Mouse (Mus musculus): ENCODE measurements around the gene Morc3.

Morc3 gene

DNA sequence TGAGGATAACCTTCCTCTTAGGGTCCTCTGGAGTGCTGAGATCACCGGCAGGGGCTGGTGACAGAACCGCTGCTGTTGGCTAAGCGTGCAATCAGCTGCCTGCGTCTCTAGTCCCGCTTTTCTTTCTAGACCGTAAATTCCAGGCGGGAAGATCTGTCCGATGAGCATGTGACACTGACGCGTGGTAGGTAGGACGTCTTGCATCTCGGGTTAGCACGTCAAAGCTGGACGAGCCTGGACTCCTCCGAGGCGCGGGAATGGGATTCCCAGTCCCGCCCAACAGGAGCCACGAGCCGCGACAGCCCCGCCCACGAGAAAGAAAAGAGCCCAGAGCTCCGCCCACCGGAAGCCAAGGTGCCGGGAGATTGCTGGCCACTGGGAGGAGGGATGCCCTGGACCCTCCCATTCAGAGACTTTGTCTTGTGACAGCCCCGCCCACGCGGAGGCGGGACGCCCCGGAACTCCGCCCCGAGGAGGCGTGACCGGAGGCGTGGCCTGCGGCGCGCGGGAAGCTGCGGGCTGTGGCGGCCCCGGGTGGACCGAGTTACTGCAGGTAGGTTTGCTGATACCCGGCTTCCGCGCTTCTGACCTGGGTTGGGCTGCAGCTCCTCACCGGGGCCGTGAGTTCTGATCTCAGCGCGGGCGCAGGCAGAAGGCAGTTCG is 51.6 kb downstream of the Morc3 start, which contains the start of gene Chaf1b:
Gene Chaf1b (plus strand): TSS at position 479 of the 663 bp plus-strand sequence.
- peak; percentile 99 to 100 for DNase-seq (ENCODE audit: low spot score in 2 of 2)

DNA sequence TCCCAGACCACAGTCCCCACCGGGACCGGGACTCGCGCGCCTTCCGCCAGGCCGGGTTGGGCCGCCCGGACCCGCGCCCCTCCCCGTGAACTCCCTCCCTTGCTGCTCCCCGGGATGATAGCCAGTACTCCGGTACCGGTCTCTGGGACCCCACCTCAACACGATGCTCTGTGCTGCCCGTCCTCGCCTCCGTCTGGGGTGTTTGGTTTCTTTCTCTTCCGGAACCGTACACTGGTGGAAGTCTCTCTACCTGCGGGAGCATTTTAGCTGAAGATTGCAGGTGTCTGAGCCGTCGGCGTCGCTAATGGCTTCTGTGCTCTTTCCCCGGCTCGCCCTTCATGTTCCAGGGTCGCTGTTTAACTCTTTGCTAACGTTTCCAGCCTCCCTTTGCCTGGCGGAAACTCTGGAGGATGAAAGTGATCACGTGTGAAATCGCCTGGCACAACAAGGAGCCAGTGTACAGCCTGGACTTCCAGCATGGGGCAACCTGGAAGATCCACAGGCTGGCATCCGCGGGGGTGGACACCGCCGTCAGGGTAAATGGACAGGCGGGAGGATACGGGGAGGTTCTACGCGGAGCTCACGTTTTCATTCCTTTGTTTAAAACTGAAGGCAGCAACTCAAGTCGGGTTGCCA is 52.3 kb downstream of the Morc3 start:
- peak; percentile 26 to 72 for DNase-seq (ENCODE audit: low spot score in 2 of 2)

DNA sequence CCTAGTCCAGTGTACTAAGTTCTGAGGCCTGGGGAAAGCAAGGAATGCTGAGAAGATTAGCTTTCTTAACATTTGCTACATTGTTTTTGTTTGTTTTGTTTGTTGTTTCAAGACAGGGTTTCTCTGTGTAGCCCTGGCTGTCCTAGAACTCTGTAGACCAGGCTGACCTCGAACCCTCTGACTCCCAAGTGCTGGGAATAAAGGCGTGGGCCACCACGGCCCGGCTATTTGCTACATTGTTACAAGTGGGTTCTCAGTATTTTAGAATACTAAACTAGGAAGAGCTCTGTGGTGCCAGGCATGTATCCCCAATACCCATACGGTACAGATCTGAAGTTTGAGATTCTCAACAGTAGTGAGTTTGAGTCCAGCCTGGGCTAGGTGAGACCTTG is 52.8 kb downstream of the Morc3 start:
- DNase-seq (ENCODE audit: low spot score in 2 of 2) = no peak

DNA sequence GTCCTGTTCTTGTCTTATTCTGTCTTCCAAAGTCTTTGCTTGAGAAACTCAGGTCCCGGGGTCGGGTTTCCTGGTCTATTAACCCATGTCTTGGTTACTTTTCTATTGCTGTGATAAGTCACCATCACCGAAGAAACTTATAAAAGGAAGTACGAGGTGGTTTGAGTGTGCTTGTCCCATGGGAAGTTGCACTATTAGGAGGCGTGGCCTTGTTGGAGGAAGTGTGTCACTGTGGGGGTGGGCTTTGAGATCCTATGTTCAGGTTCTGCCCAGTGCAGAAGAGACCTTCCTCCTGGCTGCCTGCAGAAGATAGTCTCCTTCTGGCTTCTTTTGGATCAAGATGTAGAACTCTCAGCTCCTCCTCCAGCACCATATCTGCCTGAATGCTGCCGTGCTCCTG is 56.6 kb downstream of the Morc3 start:
- DNase-seq (ENCODE audit: low spot score in 2 of 2) = no peak

DNA sequence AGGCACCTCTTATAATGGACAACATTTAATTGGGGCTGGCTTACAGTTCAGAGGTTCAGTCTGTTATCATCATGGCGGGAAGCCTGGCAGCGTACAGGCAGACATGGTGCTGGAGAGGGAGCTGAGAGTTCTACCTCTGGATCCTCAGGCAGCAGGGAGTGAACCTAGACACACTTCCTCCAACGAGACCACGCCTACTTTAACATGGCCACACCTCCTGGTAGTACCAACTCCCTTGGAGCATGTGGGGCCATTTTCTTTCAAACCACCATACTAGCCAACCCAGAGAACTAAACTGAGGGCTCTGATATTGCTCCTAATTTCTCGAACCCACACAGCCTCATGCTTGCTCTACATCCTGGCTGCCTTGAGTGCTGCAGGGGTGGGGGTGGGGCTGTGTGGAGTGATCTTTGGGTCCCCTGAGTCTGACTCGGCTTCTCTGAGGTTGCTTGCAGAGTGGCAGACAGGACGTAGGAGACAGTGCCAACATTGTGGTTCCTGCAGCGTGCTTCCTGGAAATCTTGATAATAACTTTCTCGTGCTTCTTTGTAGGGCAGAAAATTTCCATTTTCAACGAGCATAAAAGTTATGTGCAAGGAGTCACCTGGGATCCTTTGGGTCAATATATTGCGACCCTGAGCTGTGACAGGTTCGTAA is 59.2 kb downstream of the Morc3 start:
- DNase-seq (ENCODE audit: low spot score in 2 of 2) = no peak

DNA sequence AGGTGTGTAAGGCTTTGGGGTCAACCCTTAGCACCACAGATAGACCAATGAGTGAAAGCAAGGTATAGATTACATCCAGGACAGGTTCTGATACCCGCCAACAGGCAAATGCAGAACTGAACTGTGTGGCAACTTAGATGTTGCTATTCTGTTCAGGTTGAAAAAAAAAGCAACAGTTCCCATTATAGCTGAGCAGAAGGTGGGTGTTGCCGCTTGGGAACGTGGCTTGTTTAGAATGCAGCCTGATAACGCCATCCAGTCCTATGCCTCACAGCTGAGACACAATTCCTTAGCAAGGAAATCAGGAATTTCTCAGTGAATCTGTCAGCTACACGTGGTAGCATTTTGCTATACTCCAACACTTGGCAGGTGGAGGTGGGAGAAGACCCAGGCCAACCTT is 61.4 kb downstream of the Morc3 start:
- no peak for DNase-seq (ENCODE audit: low spot score in 2 of 2)

DNA sequence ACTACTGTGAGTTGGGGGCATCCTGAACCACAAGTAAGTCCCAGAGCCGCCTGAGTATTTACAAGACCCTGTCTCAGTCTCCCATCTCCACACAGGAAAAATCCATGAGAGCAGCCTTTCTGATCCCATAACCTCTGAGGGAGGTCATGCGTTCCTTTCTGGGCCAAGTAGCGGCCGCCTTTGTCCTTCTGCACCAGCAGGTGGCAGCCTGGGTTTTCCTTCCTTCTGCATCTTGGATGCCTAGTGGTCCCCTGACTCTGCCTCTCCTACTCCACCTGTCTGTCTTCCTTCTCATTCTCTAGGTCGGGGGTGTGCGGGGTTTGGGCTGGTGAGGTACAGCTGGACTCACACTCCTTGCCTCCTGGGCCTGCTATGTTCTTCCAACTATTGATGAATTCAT is 71.1 kb downstream of the Morc3 start:
- DNase-seq (ENCODE audit: low spot score in 2 of 2) = no peak

DNA sequence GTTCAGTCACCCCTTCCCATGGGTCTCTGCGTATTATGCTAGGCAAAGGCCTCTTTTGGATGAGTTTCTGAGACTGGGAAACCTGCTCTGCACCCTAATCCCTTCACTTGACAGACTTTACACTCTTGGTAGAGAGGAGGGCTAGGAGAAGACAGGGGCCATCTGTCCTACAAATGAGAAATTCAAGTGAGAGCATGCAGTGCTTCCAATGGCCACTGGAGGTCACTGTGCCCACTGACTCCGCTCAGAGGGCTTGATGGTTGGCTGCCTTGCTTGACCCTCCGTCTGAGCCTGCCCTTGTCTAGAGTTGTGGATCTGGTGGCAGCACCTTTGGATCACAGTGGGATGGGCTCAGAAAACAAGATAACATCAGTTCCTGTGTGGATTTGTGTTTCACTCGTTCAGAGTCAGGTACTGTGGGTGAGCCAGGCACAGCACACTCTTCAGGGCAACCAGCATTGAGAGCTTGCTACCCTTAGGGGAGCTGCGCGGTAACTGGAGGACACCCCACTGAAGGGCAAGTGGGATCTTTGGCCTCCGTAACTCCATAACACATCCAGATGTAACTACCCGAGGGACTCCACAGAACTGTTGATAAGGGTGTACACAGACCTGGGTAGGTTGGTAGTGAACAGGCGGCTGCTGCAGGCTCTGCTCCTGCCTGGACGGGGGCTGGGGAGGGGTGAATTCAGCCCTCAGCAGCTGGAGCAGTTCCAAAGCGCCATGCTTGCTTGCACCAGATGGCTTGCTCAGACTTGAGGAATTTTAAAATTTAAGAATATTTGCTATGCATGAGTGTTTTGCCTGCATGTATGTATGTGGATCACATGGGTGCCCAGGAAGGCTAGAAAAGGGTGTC is 74.5 kb downstream of the Morc3 start:
- DNase-seq (ENCODE audit: low spot score in 2 of 2) = peak; percentile 50 to 82

DNA sequence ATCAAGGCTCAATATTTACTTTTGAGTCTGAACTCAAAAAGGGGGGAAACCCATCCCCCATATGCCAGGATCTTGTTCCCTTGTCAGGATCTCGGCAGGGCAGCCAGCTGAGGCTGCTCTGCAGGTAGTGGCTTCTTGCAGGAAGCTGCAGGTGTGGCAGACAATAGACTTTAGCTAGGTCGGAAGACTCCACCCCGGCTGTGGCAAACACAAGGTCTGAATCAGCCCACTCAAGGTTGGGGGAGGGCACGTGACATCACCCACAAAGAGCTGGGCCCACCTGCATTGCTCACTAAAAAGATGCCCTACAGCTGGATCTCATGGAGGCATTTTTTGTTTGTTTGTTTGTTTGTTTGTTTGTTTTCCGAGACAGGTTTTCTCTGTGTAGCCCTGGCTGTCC is 75.8 kb downstream of the Morc3 start:
- DNase-seq (ENCODE audit: low spot score in 2 of 2) = no peak

DNA sequence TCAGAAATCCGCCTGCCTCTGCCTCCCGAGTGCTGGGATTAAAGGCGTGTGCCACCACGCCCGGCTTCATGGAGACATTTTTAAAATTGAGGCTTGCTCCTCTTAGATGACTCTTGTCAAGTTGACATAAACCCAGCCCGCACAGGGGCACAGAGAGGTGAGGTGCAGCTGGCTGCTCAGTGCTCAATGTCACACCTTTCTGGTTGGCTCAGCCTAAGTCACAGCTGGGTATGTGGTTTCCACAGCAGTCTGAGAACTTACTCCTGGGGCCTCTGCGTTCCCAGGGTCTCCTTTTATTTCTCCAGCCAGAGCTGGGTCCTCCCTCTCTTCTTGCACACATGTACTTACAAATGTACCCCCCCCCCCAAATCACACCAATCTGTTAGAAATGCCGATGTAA is 76.3 kb downstream of the Morc3 start:
- no peak for DNase-seq (ENCODE audit: low spot score in 2 of 2)

DNA sequence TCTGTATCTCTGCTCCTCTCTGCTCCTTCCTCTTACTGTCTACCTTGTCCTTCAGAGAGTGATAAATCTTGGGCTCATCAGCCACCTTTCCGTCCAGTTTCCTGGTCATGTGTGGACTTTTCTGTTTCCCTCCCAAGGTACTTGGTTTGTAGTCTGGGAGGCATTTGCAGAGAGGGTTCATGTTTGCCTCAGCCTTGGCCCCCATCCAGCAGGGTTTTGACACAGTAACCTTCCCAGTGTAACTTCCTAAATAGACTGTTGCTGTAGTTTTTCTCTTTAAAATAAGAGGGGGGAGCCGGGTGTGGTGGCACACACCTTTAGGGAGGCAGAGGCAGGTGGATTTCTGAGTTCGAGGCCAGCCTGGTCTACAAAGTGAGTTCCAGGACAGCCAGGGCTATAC is 78.0 kb downstream of the Morc3 start:
- no peak for DNase-seq (ENCODE audit: low spot score in 2 of 2)

DNA sequence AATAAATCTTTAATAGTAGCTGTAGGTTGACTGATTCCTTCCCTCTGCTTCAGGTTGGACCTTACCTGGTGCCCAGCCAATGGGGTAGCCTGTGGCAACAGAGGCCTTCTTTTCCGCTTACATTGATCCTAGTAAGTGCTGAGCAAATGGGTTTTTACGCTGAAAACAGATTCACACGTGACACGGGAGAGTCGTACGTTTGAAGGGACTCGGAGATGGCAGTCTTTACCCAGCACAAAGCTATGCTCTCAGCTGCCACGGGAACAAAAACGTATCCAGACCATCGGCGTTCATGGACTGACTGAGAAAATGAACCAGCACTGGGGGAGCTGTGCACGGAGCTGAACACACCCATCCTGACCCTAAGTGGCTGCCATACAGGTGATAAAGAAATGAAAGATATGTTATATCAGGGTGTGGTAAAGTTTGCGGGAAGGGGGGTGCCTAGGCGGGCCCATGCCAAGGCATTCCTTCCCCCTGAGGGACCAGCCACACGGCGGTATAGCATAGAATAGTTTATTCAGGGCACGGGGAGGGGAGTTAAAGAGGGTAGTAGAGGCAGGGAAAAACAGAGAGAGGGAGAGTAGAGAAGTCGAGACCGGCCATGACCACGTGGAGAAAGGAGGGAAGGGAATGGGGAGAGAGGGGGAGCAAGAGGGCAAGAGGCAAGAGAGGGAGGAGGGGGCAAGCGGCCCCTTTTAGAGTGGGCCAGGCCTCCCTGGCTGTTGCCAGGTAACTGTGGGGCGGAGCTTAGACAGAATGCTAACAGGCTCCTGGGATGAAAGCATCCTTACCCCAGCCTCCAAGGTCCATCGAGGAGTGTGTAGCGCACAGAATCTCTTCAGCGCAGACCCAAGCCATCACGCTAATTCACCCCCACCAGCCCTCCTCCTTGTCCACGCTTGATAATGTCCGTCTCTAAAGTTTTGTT is 79.1 kb downstream of the Morc3 start:
- no peak for DNase-seq (ENCODE audit: low spot score in 2 of 2)

DNA sequence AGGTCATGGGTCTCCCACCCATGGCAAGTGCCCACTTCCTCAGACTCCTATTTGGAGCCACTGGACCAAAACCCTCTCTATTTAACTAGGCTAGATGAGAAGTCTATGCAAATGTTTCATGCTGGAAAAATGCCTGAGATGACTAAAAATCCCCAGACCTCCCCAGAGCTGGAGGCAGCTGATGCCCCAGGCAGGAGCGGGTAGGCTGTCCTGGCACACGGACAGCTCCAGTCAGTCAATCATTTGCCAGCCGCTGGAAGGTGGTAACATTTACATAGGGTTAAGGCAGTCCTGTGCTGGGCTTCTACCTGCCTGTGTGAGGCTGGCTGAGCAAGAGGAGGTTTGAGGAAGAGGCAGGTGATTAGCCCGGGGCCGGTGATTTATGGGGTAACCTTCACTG is 80.2 kb downstream of the Morc3 start:
- DNase-seq (ENCODE audit: low spot score in 2 of 2) = no peak

DNA sequence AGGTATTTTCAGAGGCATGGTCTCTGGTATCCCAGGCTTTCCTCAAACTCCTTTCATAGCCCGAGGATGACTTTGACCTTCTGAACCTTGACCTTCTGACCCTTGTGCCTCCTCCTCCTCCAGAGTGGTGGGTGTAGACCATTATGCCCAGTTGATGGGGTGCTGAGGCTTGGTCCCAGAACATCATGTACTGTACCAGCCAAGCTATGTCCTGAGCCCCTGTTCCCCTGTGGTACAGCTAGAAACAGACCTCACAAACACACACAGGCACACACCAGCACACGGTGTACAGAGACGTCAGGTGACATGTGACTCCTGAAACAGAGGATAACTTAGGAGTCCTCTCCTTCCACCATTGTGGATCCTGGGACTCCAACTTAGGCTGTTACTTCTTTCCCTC is 80.9 kb downstream of the Morc3 start:
- no peak for DNase-seq (ENCODE audit: low spot score in 2 of 2)

DNA sequence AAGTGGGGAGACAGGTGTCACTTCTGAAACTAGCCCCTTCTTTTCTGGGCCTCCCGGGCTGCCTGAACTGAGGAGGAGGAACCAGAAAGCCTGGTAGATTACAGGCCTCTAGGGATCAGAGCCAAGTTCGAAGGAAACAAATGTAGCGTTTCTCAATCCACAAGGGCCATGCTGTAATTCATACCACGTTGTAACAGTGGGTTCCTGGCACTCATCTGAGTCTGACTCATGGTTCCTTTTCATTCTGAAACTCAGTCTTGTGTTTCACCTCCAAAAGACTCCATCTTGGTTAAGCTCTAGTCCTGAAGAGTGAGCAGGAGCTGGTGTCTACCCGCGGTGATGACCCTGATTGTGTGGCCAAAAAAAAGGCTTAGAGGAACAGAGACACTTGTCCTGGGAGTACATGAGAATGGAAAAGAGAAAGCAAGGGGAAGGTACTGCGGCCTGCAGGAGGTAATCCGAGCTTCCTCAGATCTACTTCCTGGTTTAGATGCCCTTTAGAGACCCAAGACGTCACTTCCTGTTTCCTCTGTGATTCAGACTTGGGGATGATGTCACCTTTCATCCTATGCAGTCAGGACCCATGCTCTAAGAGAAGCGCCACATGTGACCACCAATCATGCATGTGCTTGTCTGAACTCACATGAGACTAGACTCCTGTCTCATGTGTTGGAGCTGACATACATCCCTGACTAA is 82.1 kb downstream of the Morc3 start:
- DNase-seq (ENCODE audit: low spot score in 2 of 2) = no peak

DNA sequence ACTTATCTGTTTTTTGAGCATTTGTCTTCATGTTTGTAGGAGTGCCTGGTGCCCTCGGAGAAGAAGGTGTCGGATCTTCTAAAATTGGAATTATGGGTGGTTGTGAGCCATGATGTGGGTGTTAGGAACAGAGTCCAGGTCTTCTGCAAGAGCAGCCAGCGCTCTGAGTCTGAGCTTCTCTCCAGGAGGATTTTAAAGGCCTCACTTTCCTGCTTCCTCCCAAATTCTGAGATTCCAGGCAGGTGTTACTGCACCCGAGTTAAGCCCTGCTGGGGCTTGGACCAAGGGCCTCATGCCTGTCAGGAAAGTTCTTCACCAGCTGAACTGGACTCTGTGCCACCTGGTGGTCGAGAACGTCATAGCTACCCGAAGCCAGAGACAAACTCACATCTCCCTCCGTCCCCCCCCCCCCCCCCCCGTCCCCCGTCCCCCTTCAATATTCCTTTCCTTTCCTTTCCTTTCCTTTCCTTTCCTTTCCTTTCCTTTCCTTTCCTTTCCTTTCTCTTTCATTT is 83.5 kb downstream of the Morc3 start:
- DNase-seq (ENCODE audit: low spot score in 2 of 2) = peak; percentile 56 to 80

DNA sequence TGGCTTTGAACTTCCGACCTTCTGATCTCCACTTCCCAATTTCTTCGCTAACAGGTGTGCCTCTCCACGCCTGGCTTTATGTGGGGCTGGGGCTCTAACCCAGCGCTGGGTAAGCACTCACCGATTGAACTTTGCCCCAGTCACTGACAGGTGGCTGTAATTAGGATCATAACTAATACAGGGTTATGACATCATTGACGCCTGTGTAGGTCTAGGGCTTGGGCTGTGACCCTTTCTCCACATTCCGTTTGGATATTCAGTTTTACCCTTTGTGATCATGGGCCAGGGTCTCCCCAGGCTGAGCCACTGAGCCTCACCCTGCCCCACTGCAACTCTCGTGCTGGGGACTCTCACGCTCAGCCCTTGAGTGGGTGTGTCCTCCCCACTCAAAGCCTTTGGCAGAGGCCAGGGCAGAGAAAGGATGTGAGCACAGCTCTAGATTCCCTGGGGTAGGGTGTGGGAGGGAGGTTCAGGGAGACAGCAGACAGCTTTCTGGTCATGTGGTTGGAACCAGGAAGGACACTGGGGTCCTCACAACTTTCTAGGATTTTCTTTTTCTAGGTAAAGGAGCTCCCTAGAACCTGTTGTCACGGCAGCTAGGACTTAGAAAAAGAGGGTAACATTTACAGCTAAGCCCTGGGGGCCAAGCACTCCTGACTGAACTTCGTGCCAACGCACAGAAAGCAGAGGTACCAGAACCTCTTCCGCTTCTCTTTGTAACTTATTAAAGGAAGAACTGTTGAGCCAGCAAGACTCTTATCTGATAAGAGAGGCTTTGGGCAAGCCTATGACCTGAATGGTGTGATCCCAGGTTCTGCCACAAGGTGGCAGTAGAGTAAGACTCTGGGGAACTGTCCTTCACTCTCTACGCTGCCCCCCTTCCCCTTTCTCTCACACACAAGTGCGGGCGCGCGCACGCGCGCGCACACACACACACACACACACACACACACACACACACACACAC is 86.1 kb downstream of the Morc3 start:
- peak; percentile 86 to 95 for DNase-seq (ENCODE audit: low spot score in 2 of 2)

DNA sequence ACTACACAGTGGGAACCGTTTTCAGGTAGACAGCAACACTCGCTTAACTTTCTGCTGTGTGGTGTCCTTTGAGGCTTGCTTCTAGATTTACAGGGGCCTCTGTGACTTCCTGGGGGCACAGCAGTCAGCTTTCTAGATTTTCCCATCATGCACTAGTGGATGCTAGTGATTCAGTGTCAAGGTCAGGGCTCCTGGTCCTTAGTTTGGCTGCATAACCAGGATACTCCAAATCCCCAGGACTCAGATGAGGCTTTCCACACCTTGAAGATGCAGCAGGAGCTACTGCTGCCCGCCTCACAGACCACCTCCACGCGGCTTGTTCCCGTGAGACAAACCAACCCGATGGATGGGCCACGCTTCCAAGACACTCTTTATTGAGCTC is 86.7 kb downstream of the Morc3 start:
- DNase-seq (ENCODE audit: low spot score in 2 of 2) = no peak

DNA sequence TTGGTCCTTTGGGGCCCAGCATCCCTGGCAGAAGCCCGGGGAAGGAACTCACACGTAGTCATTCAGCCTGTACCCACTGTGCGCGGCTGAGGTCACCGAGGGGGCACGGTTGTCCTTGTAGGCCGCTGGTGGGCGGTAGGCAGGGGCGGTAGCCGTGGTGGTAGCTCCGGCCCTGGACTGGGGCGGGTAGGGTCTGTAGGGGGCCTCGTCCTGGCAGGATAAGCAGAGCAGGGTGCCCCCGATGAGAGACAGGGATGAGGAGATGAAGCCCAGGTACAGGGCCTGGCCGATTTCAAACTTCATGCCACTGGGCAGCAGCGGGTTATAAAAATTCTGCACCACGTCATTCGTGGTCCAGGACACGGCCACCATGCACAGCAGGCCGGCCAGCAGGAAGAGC is 87.3 kb downstream of the Morc3 start:
- DNase-seq (ENCODE audit: low spot score in 2 of 2) = no peak
